In the genomic region with DNA sequence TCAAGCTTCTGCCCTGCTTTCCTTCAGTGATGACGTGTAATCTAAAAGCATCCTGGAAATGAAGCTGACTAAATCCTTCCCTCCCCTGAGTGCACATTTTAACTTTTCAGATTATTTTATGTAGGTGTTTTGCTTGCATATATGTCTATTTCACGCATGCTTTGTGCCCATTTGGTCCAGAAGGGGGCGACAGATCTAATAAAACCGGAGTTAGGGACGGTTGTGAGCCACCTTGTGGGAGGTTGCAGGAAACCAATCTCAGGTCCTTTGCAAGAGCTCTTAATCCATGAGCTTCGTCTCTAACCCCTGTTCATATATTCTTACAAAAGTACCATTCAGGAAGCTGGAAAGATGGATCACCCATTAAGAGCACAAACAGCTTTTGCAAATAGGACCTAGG, we compare ENCODE assay signal across 9 mouse cellular contexts. TPM values are rescaled to one million over a fixed set of nuclear protein-coding genes. Genes with fewer than 3 reads are reported as not detected.
A peak's percentile ranks its signal among the peaks of the same experiment; 100 is the strongest.
DNase-seq lines count a peak whose midpoint lies in the region; ATAC-seq and TF ChIP-seq lines count a peak whose summit lies in the region.
"Had no signal": no experiment of that assay in that cellular context is flagged by ENCODE, and none has a peak within 500 bp of the region (broad histone marks: within the 10 kb centered on the region; RNA-seq: fewer than 3 reads in every experiment).

No protein-coding gene starts in this region.

- ATAC-seq in liver, postnatal 0 days = no peak

- peak; percentile 52 for TF ChIP-seq RAD21 in CH12.LX (IDR thresholded peaks at IDR 0.05; ENCODE audit: low read depth, low read length)

- dilution Hi-C loops in CH12.LX (cut with MboI; ENCODE audit: extremely low pct_ligation_motif_present, extremely low pct_unique_long_range_greater_than_20kb, low sequenced_read_pairs) = no loop called here

- TF ChIP-seq CTCF in CH12.LX (conservative IDR thresholded peaks at IDR 0.05 in 1 of 2, IDR thresholded peaks at IDR 0.05 in 1 of 2; ENCODE audit: low read depth in 2 of 2, low read length in 2 of 2) = peak; percentile 34 to 98; a peak in 2 of 4 replicates
- peak; percentile 40; the same call in 1 of the 2 replicates for TF ChIP-seq CTCF in cortical plate, adult 2 months (IDR thresholded peaks at IDR 0.05; ENCODE audit: extremely low read depth, insufficient read depth, low read length)
- TF ChIP-seq CTCF in liver, postnatal 0 days (IDR thresholded peaks at IDR 0.05; ENCODE audit: low read depth) = peak; percentile 71

- DNase-seq in heart, postnatal 4 days = peak; percentile 58
- DNase-seq in heart, embryonic 10.5 days (ENCODE audit: low spot score) = no peak
- DNase-seq in 3134 (ENCODE audit: extremely low read depth, insufficient read length, low spot score) (peak; percentile 21), CH12.LX (ENCODE audit: extremely low read depth) (peak; percentile 54)
- peak; percentile 64 for DNase-seq in liver, postnatal 0 days
- peak; percentile 80 for DNase-seq in thymus, postnatal 0 days (ENCODE audit: low spot score)
- DNase-seq in urinary bladder, postnatal 25 days (ENCODE audit: low spot score) = no peak

- no peak overlapping the region for H3K4me2 ChIP-seq in CH12.LX (ENCODE audit: insufficient read depth, low read depth, poor library complexity, severe bottlenecking)
- no peak overlapping the region for H3K4me2 ChIP-seq in liver, postnatal 0 days (ENCODE audit: low read depth, low read length)

- 25% methylated on average over 6 of the region's 6 CpGs for WGBS in heart, embryonic 10.5 days
- 28% methylated on average over 6 of the region's 6 CpGs for WGBS in liver, postnatal 0 days (ENCODE audit: insufficient replicate concordance)

- no peak overlapping the region for H3K4me3 ChIP-seq in heart, embryonic 10.5 days
- no peak overlapping the region for H3K4me3 ChIP-seq in CH12.LX (replicated peaks in 1 of 3; ENCODE audit: low read depth in 2 of 3, low read length in 2 of 3, poor library complexity in 1 of 3)
- no peak overlapping the region for H3K4me3 ChIP-seq in cortical plate, adult 2 months (ENCODE audit: insufficient read depth, low read length)
- no peak overlapping the region for H3K4me3 ChIP-seq in liver, postnatal 0 days (ENCODE audit: low read depth, low read length)

- no peak for TF ChIP-seq EP300 in CH12.LX (IDR thresholded peaks at IDR 0.05; ENCODE audit: low read length)
- no peak for TF ChIP-seq EP300 in liver, postnatal 0 days (IDR thresholded peaks at IDR 0.05; ENCODE audit: low read depth)

- no peak overlapping the region for H3K9ac ChIP-seq in CH12.LX (ENCODE audit: insufficient read depth, low read depth)
- H3K9ac ChIP-seq in liver, postnatal 0 days (replicated peaks) = no peak overlapping the region

- H3K27me3 ChIP-seq in heart, embryonic 10.5 days (ENCODE audit: insufficient read depth, poor library complexity, severe bottlenecking) = peaks cover 6% of the 10 kb centered on the region; the same call in 1 of the 2 replicates
- no peaks in the 10 kb centered on the region for H3K27me3 ChIP-seq in CH12.LX (replicated peaks)
- H3K27me3 ChIP-seq in liver, postnatal 0 days (ENCODE audit: insufficient read depth, low read length) = no peaks in the 10 kb centered on the region

- peaks cover 7% of the 10 kb centered on the region; the same call in 1 of the 2 replicates for H3K4me1 ChIP-seq in heart, embryonic 10.5 days
- H3K4me1 ChIP-seq in CH12.LX (ENCODE audit: control insufficient read depth in 1 of 2, insufficient read depth in 2 of 2) = peaks cover 0 to 2% of the 10 kb centered on the region in 2 experiments; a peak in 1 of 4 replicates
- no peaks in the 10 kb centered on the region for H3K4me1 ChIP-seq in cortical plate, adult 2 months (ENCODE audit: control insufficient read depth, insufficient read depth, low read length)
- peaks cover 7% of the 10 kb centered on the region; the same call in 1 of the 2 replicates for H3K4me1 ChIP-seq in liver, postnatal 0 days (ENCODE audit: insufficient read depth)

- H3K27ac ChIP-seq in heart, embryonic 10.5 days = no peak overlapping the region
- no peak overlapping the region for H3K27ac ChIP-seq in CH12.LX (ENCODE audit: insufficient read depth, low read depth)
- H3K27ac ChIP-seq in cortical plate, adult 2 months (ENCODE audit: insufficient read depth, low read length) = no peak overlapping the region
- no peak overlapping the region for H3K27ac ChIP-seq in liver, postnatal 0 days (ENCODE audit: low read depth)
- H3K27ac ChIP-seq: macrophage had no signal

- H3K9me3 ChIP-seq in heart, embryonic 10.5 days = no peaks in the 10 kb centered on the region
- no peaks in the 10 kb centered on the region for H3K9me3 ChIP-seq in CH12.LX (replicated peaks; ENCODE audit: low read length)
- H3K9me3 ChIP-seq in liver, postnatal 0 days (ENCODE audit: low read length) = no peaks in the 10 kb centered on the region

- TF ChIP-seq POLR2A in CH12.LX (IDR thresholded peaks at IDR 0.05; ENCODE audit: low read depth, low read length) = no peak
- no peak for TF ChIP-seq POLR2A in cortical plate, adult 2 months (IDR thresholded peaks at IDR 0.05; ENCODE audit: extremely low read depth, insufficient read depth, low read length)

- H3K36me3 ChIP-seq in heart, embryonic 10.5 days = no peaks in the 10 kb centered on the region
- H3K36me3 ChIP-seq in CH12.LX (replicated peaks in 1 of 2; ENCODE audit: control insufficient read depth in 1 of 2, insufficient read depth in 1 of 2, low read length in 1 of 2) = no peaks in the 10 kb centered on the region
- H3K36me3 ChIP-seq in liver, postnatal 0 days (replicated peaks; ENCODE audit: insufficient read depth, low read length) = no peaks in the 10 kb centered on the region

- H3K79me2 ChIP-seq in CH12.LX (replicated peaks; ENCODE audit: control insufficient read depth, extremely low read depth, insufficient read depth, poor library complexity, severe bottlenecking) = no peaks in the 10 kb centered on the region

- in situ Hi-C loops in CH12.LX (cut with MboI; ENCODE audit: low pct_ligation_motif_present, low pct_unique_long_range_greater_than_20kb, low sequenced_read_pairs) = loop anchor here (5.0 kb wide), 1 partner anchor 307 kb away; no protein-coding TSS in a partner anchor

TF ChIP-seq in CH12.LX, 34 proteins besides CTCF, POLR2A, EP300 and RAD21:
- TF ChIP-seq MAX (IDR thresholded peaks at IDR 0.05; ENCODE audit: low read length) = 0 out of 2 replicates have a peak, but pooled peaks have one; percentile 21
- no peak for TF ChIP-seq SIN3A (IDR thresholded peaks at IDR 0.05; ENCODE audit: low read length)
- peak; percentile 52; the same call in 1 of the 2 replicates for TF ChIP-seq NELFE (IDR thresholded peaks at IDR 0.05; ENCODE audit: low read depth, low read length)
- TF ChIP-seq MEF2A (IDR thresholded peaks at IDR 0.05; ENCODE audit: borderline replicate concordance, low read depth, low read length) = no peak
- peak; percentile 83 for TF ChIP-seq SMC3 (IDR thresholded peaks at IDR 0.05; ENCODE audit: low read depth, low read length)

RNA-seq across cellular contexts. Expression of gene 1700016H13Rik, which starts 1.6 kb away (rescaled TPM):
- total RNA-seq in heart, postnatal 4 days (2021) = under 1 TPM in 1 of 2 experiments, not detected in 1; 0.33 TPM
- 0.42 TPM in 1 of 2 replicates, not detected in the other for polyA plus RNA-seq in heart, embryonic 10.5 days (2016; fragmentation: Nextera tagmentation; extraction: Ambion mirVana)
- total RNA-seq in CH12.LX (2012; rRNA removed) (not detected in 2 replicates), CH12.LX (2014; rRNA removed) (not detected in 2 replicates)
- not detected in 2 replicates for polyA plus RNA-seq in CH12.LX (2012; ENCODE audit: insufficient read length, low read depth)
- not detected in 2 replicates for polyA plus RNA-seq in cortical plate, adult 2 months (2012; rRNA removed)
- not detected in 2 replicates for polyA plus RNA-seq in liver, postnatal 0 days (2015; fragmentation: Nextera tagmentation; extraction: Ambion mirVana)
- polyA plus RNA-seq in thymus, postnatal 0 days (2015; fragmentation: Nextera tagmentation; extraction: Ambion mirVana) = 0.09 and 0.18 TPM in 2 replicates
- polyA plus RNA-seq: macrophage had no signal

RNA-seq across cellular contexts. Expression of gene Slc10a6, which starts 25.0 kb away (rescaled TPM):
- 1 to 10 TPM; 1.4 to 1.6 TPM for total RNA-seq in heart, postnatal 4 days (2021)
- 0.11 and 0.17 TPM in 2 replicates for polyA plus RNA-seq in heart, embryonic 10.5 days (2016; fragmentation: Nextera tagmentation; extraction: Ambion mirVana)
- total RNA-seq in CH12.LX (2012; rRNA removed) (not detected in 2 replicates), CH12.LX (2014; rRNA removed) (not detected in 2 replicates)
- polyA plus RNA-seq in CH12.LX (2012; ENCODE audit: insufficient read length, low read depth) = not detected in 2 replicates
- polyA plus RNA-seq in cortical plate, adult 2 months (2012; rRNA removed) = 0.04 TPM in 1 of 2 replicates, not detected in the other
- 0.09 and 0.11 TPM in 2 replicates for polyA plus RNA-seq in liver, postnatal 0 days (2015; fragmentation: Nextera tagmentation; extraction: Ambion mirVana)
- 0.21 and 0.30 TPM in 2 replicates for polyA plus RNA-seq in thymus, postnatal 0 days (2015; fragmentation: Nextera tagmentation; extraction: Ambion mirVana)

RNA-seq across cellular contexts. Expression of gene Aff1, which starts 37.9 kb away (rescaled TPM):
- 10 to 100 TPM; 38.3 to 39.9 TPM for total RNA-seq in heart, postnatal 4 days (2021)
- polyA plus RNA-seq in heart, embryonic 10.5 days (2016; fragmentation: Nextera tagmentation; extraction: Ambion mirVana) = 8.1 TPM in 2 replicates
- total RNA-seq in CH12.LX (2012; rRNA removed) = 20.7 and 21.8 TPM in 2 replicates
- total RNA-seq in CH12.LX (2014; rRNA removed) = 12.0 and 13.2 TPM in 2 replicates
- polyA plus RNA-seq in CH12.LX (2012; ENCODE audit: insufficient read length, low read depth) = 32.7 and 38.9 TPM in 2 replicates
- 3.4 and 3.6 TPM in 2 replicates for polyA plus RNA-seq in cortical plate, adult 2 months (2012; rRNA removed)
- 4.7 and 5.0 TPM in 2 replicates for polyA plus RNA-seq in liver, postnatal 0 days (2015; fragmentation: Nextera tagmentation; extraction: Ambion mirVana)
- polyA plus RNA-seq in thymus, postnatal 0 days (2015; fragmentation: Nextera tagmentation; extraction: Ambion mirVana) = 18.9 and 21.9 TPM in 2 replicates

Comparison
In these comparisons a context has a peak if more than half of its experiments do, and no peak if none do; other contexts are left out.
1. DNase-seq: peak in heart, postnatal 4 days (single experiment), 3134 (single experiment), CH12.LX (single experiment), liver, postnatal 0 days (single experiment) and thymus, postnatal 0 days (single experiment); none in heart, embryonic 10.5 days (single experiment) and urinary bladder, postnatal 25 days (single experiment).
2. Peak in every context shown above with its lines, with median percentiles within 50 percentile points of each other: CTCF ChIP-seq.